Mouse (Mus musculus): ENCODE results near the gene Gm44973.
"Not testable (repeated sequence)": the region's sequence is repeated elsewhere in the genome, so short reads cannot be mapped to it uniquely, and the experiment has no call there.

Gene Gm44973

DNA sequence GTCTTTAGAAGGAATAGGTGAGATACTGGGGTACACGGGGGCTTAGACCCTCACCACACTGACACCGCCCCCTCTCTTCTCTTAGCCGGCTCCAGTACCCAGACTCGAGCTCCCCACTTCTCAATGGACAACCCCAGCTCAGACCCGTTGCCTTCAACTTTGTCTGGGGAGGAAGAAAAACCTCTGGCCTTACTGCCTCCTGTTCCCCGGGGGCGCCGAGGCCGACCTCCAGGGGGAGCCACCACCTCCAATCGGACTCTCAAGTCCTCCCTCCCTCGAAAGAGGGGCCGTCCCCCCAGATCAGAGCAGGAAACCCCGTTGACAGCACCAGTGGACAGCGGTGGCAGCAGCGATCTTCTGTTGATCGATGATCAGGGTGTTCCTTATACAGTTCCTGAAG lies 2.1 kb downstream of the Gm44973 start:
- no peak for DNase-seq

GRCm38 (mm10) chr7:5017931-5018330 lies 2.6 kb downstream of the Gm44973 start:
- DNase-seq = no peak

- DNase-seq = not testable (repeated sequence)
Measured at GRCm38 (mm10) chr7:5019576-5019975, 4.3 kb downstream of the Gm44973 start.

DNA sequence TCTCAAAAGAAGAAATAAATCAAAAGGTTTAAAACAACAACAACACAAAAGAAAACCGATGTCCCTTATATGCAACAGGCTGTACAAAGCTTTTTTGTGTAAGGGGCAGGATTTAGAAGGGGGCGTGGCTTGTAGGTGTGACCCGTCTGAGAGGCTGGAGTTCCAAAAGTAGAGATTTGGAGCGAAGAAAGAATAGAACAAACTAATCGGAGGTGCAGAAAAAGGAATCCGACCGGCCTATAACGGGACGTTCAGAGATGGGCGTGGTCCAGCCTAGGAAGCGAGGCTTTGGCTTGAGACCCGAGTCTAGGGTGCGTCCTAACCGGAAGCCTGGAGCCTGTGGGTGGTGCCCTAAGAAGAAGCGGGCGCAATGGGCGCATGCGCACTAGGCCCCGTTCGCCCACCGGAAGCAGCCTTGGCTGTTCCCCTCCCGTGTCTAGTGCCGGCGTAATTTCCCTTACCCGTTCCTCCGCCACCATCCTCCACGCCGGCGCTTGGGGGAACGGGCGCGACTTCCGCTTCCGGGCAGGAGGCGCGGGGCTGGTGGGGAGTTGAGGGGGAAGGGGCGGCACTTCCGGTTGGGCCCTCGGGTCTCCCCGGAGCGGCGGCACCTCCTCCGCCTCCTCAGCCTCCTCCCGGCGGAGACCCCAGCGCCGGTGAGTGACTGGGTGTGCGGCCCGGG lies 4.8 kb downstream of the Gm44973 start, which contains the start of the genes Zfp865 and Ccdc106:
Zfp865 (plus strand) TSS at position 377 of the 682 bp plus-strand sequence.
Ccdc106 (plus strand) TSS at position 554 of the 682 bp plus-strand sequence.
- peak; percentile 99 for DNase-seq

GRCm38 (mm10) chr7:5020685-5021084 lies 5.4 kb downstream of the Gm44973 start:
- no peak for DNase-seq

DNA sequence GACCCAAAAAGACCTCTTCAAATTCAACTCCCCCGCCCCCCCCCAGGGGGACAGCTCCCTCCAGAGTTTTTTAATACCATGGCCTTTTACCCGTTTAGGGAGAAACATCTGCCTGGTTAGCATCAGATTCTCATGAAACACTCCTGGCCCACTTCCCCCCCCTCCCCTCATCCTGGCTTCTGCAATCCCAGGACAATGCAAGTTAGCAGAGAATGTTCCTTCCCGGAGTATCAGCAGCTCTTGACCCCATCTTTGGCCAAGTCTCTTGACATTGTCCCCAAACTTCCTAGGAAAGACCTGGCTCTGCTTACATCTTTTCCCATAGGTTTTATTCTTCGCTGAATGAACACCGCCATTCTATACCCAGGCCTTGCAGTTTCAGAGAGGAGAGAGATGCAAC lies 5.9 kb downstream of the Gm44973 start:
- no peak for DNase-seq

- no peak for DNase-seq
Measured at GRCm38 (mm10) chr7:5029543-5029942, 14.2 kb downstream of the Gm44973 start.

DNA sequence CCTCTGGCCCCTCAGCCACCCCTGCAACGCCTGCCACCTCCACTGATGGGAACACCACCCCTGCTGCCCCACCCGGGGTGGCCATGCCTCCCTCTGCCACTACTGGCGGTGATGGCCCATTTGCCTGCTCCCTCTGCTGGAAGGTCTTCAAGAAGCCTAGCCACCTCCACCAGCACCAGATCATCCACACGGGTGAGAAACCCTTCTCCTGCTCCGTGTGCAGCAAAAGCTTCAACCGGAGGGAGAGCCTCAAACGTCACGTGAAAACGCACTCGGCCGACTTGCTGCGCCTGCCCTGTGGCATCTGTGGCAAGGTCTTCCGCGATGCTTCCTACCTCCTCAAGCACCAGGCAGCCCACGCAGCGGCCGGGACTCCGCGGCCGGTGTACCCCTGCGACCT lies 14.7 kb downstream of the Gm44973 start:
- no peak for DNase-seq

DNA sequence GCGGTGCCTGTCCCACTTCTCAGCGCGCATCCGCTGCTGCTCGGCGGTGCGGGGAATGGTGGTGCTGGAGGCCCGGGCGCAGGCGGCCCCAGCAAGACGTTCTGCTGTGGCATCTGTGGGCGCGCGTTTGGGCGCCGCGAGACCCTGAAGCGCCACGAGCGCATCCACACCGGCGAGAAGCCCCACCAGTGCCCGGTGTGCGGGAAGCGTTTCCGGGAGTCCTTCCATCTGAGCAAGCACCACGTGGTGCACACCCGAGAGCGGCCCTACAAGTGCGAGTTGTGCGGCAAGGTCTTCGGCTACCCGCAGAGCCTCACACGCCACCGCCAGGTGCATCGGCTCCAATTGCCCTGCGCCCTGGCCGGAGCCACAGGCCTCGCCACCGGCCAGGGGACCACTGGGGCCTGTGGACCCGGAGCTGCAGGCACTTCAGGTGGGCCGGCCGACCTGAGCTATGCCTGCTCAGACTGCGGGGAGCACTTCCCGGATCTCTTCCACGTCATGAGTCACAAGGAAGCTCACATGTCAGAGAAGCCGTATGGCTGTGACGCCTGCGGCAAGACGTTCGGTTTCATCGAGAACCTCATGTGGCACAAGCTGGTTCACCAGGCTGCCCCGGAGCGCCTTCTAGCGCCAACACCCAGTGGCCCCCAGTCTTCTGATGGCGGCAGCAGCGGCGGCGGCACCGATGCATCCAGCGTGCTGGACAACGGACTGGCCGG lies 15.4 kb downstream of the Gm44973 start:
- DNase-seq = no peak

DNA sequence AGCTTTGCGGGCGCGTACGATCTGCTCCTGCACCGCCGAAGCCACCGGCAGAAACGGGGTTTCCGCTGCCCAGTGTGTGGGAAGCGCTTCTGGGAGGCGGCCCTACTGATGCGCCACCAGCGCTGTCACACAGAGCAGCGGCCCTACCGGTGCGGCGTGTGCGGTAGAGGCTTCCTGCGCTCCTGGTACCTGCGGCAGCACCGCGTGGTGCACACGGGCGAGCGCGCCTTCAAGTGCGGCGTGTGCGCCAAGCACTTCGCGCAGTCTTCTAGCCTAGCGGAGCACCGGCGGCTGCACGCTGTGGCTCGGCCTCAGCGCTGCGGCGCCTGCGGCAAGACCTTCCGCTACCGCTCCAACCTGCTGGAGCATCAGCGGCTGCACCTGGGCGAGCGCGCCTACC lies 16.2 kb downstream of the Gm44973 start:
- no peak for DNase-seq

DNA sequence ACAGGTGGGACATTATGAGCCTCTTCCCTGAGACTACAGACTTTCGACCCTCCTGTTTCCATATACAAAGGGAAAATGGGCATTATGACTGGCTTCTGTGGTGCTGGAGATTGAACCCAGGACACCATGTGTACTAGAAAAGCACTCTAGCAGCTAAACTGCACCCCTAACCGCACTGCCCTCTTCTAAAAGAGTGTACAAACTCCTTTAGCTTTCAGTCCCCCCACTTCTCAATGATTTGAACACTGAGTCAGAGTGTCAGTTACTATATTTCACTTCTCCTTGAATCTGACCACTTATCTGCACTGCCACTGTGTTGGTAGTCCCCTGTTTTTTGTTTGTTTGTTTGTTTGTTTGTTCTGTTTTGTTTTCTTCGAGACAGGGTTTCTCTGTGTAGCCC lies 18.5 kb downstream of the Gm44973 start, which contains the start of gene 4632433K11Rik:
4632433K11Rik (plus strand) TSS at position 301 of the 400 bp plus-strand sequence.
- no peak for DNase-seq

DNA sequence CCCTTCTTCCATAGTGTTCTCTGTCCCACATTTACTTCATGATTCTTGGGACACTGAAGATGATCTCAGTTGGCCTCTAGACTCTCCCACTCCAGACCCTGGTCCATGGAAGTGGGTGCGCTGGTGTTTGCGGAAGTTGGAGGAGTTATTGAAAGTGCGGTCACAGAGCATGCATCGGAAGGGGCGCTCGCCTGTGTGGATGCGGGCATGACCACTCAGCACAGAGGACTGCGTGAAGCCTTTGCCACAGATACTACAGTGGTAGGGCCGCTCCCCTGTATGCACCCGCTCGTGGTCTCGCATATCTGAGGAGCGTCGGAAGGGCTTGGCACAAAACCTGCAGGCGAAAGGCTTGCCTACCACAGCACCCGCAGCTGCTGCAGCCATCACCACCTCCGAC lies 20.3 kb downstream of the Gm44973 start:
- no peak for DNase-seq

DNA sequence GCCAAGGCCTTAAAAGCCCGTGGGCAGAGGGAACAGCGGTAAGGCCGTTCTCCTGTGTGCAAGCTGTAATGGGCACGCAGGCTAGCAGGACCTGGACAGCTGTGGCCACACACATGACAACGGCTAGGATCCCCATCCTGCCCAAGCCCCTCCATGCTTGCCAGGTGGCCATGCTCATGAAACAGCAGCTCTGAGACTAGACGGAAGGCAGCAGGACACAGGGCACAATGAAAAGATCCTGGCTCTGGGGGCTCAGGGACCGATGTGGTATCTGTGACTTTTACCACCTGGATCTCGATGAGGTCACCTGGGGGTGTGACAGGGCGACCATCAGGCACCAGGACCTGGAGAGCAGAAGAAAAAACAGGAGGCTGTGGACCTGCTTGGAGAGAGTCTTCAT lies 20.8 kb downstream of the Gm44973 start:
- DNase-seq = no peak

- no peak for DNase-seq
Measured at GRCm38 (mm10) chr7:5037026-5037425, 21.7 kb downstream of the Gm44973 start.

DNA sequence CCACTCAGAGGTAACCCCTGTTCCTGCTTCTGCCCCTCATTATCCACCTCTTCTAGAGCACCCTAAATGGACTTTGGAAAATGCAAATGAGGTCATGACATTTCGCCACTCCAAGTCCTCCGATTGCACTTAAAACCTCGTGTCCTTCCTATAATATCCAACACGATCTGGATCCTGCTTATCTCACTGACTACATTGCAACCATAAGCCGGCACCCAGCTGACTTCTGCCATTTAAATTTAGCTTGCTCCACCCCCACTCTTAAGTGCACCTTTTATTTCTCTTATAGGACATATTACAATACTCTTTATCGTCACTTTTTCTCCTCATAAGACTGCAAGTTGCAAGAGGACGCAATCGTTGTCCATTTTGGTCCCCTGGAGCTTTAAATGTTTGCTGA lies 22.2 kb downstream of the Gm44973 start:
- no peak for DNase-seq

- peak; percentile 95 for DNase-seq
Measured at GRCm38 (mm10) chr7:5038109-5038732, 22.9 kb downstream of the Gm44973 start, which contains the start of gene Zfp784. Gene Zfp784 (minus strand): TSS chr7:5038446.

- DNase-seq = no peak
Measured at GRCm38 (mm10) chr7:5038940-5039339, 23.6 kb downstream of the Gm44973 start.

DNA sequence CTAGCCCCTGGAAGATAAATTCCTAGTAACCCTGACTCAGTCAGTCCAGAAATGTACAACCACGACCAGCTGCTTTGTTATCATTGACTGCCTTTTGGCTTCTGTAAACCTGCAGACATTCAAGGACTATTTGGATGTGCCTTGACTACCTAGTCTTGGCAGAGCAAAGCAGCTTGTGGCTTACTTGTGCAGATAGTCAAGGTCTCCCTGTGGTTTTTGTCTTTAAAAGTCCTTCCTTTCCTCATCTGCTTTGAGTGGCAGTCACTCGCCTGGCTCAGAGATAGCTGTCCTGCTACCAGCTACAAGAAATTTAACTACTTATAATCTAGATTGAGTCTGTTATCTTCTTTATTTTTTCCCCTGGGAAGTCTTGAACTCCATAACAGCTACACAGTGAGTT lies 29.7 kb downstream of the Gm44973 start:
- no peak for DNase-seq

- DNase-seq = no peak
Measured at GRCm38 (mm10) chr7:5046112-5046511, 30.8 kb downstream of the Gm44973 start.

DNA sequence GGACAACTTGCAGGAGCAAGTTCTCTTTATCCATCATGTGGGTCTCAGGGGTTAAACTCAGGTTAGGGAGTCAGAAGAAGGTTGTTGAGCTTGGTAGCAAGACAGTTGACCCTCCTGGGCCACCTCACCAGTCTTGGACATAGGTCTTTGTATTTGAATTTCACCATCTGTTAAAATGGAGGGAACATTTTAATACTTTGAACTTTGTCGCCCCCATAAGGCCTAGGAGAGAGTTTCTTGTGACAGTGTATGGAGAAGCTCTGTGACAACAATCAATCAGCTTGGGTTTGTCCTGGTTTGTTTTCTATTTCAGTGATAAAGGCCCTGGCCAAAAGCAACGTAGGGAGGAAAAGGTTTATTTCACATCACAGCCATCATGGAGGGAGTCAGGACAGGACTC lies 32.0 kb downstream of the Gm44973 start:
- DNase-seq = no peak

GRCm38 (mm10) chr7:5051193-5052192 lies 36.2 kb downstream of the Gm44973 start, which contains the start of gene Zfp580:
Gene Zfp580 (plus strand): TSS chr7:5051538.
- peak; percentile 43 for DNase-seq

DNA sequence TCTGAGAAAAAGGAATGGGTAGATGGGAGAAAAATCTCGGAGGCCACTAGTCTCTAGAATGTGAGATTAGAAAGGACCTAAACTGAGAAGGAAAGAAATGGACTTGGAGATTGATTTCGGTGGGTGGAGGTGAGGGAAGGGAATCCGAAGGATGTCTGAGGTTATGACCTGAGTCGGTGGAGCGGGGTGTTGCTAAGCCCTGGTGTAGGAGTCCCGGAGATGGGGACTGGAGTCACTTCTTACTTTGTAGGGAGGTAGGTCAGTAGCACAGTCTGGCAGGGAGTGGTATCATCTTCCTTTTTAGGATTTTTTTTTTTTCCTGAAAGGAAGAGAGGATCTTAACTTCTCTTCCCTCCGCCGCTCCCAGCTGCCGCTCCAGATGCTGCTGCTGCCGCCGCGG lies 37.1 kb downstream of the Gm44973 start:
- no peak for DNase-seq
